Mouse (Mus musculus) spleen, adult 2 months (tissue): Measurements from ENCODE around the gene Rab43. TPM values are rescaled to one million over a fixed set of nuclear protein-coding genes. Genes with fewer than 3 reads are reported as not detected.
"Not testable (repeated sequence)": the region's sequence is repeated elsewhere in the genome, so short reads cannot be mapped to it uniquely, and the experiment has no call there.

Experiments
- DNase-seq, 2 experiments: peaks; one replicate each; pipeline versions ENCODE4 v3.0.0 to v3.0.0-alpha.2; 2012 to 2021; ENCODE audit warnings: low spot score in 2 of 2, low read depth in 1 of 2
- H3K27ac ChIP-seq: fragments of 200-500 bp; 2 replicates; pipeline ENCODE4 v1.5.1; 2012; ENCODE audit warnings: low read length, inconsistent platforms; ENCODE audit not compliant: insufficient read depth
- H3K27me3 ChIP-seq: fragments of 200-500 bp; 2 replicates; pipeline ENCODE4 v1.6.1; 2012; ENCODE audit warnings: mild to moderate bottlenecking, moderate library complexity, low read length, inconsistent platforms; ENCODE audit not compliant: control insufficient read depth, insufficient read depth
- H3K36me3 ChIP-seq: fragments of 200-500 bp; 2 replicates; pipeline ENCODE4 v1.6.1; 2012; ENCODE audit warnings: mild to moderate bottlenecking, low read length, inconsistent platforms; ENCODE audit not compliant: control insufficient read depth, insufficient read depth
- H3K4me1 ChIP-seq: fragments of 200-500 bp; 2 replicates; pipeline ENCODE4 v1.6.1; 2011; ENCODE audit warnings: inconsistent platforms; ENCODE audit not compliant: control insufficient read depth, insufficient read depth, insufficient read length
- H3K4me3 ChIP-seq: fragments of 200-500 bp; 2 replicates; pipeline ENCODE4 v1.5.1; 2011; ENCODE audit warnings: mild to moderate bottlenecking, inconsistent platforms; ENCODE audit not compliant: insufficient read depth, insufficient read length; ENCODE audit errors: extremely low read depth
- CTCF ChIP-seq: fragments of 200-500 bp; IDR thresholded peaks from 2 replicates; pipeline ENCODE4 v1.5.1; 2011; ENCODE audit warnings: mild to moderate bottlenecking, inconsistent platforms; ENCODE audit not compliant: insufficient read depth, insufficient read length, insufficient replicate concordance; ENCODE audit errors: extremely low read depth
- POLR2A ChIP-seq: fragments of 200-500 bp; IDR thresholded peaks from 2 replicates; pipeline ENCODE4 v1.6.1; 2011; ENCODE audit warnings: low read depth, low read length, inconsistent platforms
- WGBS: fragments of 180-500 bp; shearing (Covaris S2); methylation state at CpG from one replicate; pipeline ENCODE4 v1.1.7; 2018; 5-methylcytosine and 5-hydroxymethylcytosine counted together
- polyA plus RNA-seq: library from polyadenylated mRNA; depleted of rRNA; stranded (reverse); fragments of >200 nt; gene quantifications from 2 replicates; pipeline ENCODE4 v1.2.3, GENCODE M21; 2012

Rab43 gene
- polyA plus RNA-seq, 1 experiment, result 102 TPM

DNA sequence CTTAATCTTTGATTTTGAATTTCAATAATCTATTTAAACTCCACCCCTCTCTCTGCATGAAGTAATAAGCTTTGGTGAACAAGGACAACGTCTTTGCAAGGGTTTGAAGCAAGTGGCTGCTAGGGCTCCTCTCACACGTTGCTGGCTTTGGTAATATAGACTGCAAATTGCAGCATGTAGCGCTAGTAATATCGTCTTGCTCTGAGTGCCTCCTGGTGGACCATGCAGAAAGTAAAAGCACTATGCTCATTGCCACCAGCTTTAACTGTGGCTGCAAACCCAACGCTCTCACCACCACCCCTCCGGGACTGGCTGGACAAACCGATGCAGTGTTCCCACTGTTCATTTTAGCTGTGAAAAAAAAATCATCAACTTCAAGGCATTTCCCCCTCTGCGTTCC lies 41.3 kb downstream of the Rab43 start:
- Histone ChIP-seq H3K36me3 (no peaks in the 10 kb centered on the region), H3K4me1 (no peaks in the 10 kb centered on the region), H3K4me3 (no peak overlapping the region), H3K27ac (no peak overlapping the region), H3K27me3 (no peaks in the 10 kb centered on the region)
- no peak for TF ChIP-seq POLR2A
- TF ChIP-seq CTCF, result no peak
- no peak for DNase-seq
- WGBS, result 18% methylated on average over 8 of the region's 8 CpGs

DNA sequence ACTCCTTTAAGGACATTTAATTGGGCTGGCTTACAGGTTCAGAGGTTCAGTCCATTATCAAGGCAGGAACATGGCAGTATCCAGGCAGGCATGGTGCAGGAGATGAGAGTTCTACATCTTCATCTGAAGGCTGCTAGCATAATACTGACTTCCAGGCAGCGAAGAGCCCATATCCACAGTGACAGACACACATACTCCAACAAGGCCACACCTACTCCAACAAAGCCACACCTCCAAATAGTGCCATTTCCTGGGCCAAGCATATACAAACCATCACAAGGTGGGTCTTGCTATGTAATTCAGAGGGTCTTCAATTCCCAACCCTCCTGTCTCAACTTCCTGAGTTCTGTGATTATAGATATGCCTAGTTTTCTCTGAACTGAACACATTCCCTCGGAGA lies 47.7 kb downstream of the Rab43 start:
- H3K27me3 ChIP-seq, H3K27ac ChIP-seq, DNase-seq, H3K36me3 ChIP-seq, H3K4me3 ChIP-seq, H3K4me1 ChIP-seq: not testable (repeated sequence)
- WGBS, result 96% methylated on average over 2 of the region's 2 CpGs

DNA sequence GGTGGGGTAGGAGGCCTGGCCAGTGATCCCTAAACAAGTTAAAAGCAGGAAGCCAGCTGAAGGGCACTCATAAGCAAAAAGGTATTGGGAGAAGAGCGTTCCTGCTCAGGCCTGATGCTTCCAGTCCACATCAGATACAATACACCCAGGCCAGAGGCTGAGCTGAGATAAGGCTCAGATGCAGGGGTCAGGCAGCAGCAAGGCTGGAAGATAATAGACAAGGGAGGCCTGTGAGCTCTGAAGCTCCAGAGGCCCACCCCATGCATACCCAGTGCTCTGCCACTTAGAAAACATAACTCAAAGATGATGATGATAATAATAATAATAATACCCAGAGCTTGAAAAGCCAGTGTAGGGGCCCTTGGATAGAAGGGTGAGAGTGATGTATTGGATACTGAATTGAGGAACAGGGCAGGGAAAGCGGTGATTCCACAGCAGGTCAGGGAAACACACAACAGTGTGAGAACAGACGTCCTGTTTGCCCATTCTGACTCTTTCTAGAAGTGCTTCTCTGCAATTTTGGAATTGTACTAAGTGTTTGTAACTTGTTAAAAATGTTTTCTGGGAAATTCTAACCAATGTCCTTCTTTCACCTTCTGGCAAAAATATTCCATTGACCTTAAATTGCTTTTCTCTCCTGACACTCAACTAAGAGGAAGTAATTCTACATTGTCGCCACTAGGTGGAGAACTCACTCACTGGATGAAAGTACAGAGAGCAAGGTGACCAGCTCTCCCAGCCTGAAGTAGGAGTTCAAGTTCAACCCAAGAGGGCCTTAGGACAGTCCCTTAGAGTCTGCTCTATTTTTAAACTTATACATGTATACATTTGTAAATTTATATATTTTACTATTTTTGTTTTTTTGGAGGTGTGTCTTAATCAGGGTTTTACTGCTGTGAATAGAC lies 48.3 kb downstream of the Rab43 start:
- H3K27ac ChIP-seq, result no peak overlapping the region
- H3K36me3 ChIP-seq, result no peaks in the 10 kb centered on the region
- WGBS, result 64% methylated on average over 4 of the region's 4 CpGs
- H3K4me1 ChIP-seq, result no peaks in the 10 kb centered on the region
- TF ChIP-seq CTCF (peak; percentile 8; the same call in 1 of the 2 replicates), POLR2A (no peak)
- H3K27me3 ChIP-seq, result no peaks in the 10 kb centered on the region
- DNase-seq, result no peak
- H3K4me3 ChIP-seq, result no peak overlapping the region

DNA sequence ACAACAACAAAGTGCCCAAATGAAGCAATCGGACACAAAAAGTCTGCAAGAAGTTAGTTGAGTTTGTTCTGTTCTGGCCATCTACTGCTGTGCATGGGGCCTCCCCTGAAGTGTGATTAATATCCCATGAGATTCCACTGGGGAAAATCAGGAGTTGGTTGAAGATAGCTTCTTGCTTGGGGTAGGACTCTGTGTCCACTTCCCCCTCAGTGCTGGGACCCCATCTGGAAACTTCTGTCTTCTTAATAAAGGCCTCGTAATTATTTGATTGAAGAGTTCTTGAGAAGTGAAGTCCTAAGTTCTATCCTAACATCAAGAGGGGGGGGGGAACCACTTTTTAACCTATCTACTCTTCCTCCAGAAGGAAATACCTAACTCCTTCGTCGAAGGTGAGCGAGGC lies 49.8 kb downstream of the Rab43 start:
- TF ChIP-seq POLR2A, result no peak
- TF ChIP-seq CTCF, result no peak
- Histone ChIP-seq H3K27me3 (no peaks in the 10 kb centered on the region), H3K4me3 (no peak overlapping the region), H3K36me3 (no peaks in the 10 kb centered on the region), H3K4me1 (no peaks in the 10 kb centered on the region), H3K27ac (no peak overlapping the region)
- DNase-seq, result no peak
- WGBS, result 88% methylated on average over 5 of the region's 5 CpGs

DNA sequence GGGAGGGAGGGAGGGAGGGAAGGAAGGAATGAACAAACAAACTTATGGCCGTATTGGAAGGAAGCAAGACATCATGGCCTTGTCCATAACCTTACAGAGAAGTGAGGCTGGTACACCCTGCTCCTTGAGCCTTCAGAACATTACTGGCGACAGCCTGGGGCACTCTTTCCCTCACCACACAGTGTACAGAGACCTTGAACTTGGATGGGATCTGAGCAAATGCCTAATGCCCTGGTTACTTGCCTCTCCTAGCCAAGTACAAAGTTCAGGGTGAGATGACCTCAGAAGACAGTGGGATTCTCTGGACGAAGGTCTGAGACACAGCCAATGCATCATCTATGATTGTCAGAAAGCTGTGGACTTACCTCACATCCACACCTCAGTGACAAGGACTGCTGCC lies 52.1 kb downstream of the Rab43 start:
- DNase-seq, result no peak
- H3K36me3 ChIP-seq, result no peaks in the 10 kb centered on the region
- 75% methylated on average over 3 of the region's 3 CpGs for WGBS
- TF ChIP-seq CTCF (no peak), POLR2A (no peak)
- no peak overlapping the region for H3K27ac ChIP-seq
- no peaks in the 10 kb centered on the region for H3K4me1 ChIP-seq
- no peaks in the 10 kb centered on the region for H3K27me3 ChIP-seq
- no peak overlapping the region for H3K4me3 ChIP-seq

DNA sequence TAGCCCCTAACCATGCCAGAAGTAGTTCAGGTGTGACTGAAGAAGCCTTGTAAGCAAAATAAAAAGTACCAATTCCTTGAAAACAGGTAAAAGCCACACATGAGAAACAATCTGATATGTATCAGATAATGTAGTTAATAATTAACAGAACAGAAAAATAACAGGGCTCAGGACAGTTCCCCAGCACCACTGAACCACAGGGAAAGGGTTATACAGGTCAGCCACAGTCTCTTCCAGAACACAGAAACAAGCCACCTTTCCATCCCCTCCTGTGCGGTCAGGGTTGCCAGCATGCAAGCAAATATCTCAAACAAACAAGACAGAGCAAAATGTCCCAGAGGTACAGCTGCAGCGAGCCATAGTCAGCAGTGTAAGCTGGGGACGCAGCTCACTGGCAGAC lies 52.6 kb downstream of the Rab43 start:
- DNase-seq, result no peak
- no peak for TF ChIP-seq POLR2A
- no peak for TF ChIP-seq CTCF
- no peak overlapping the region for H3K27ac ChIP-seq
- H3K4me1 ChIP-seq, result no peaks in the 10 kb centered on the region
- no peaks in the 10 kb centered on the region for H3K27me3 ChIP-seq
- no peak overlapping the region for H3K4me3 ChIP-seq
- 83% methylated on average over 3 of the region's 3 CpGs for WGBS
- H3K36me3 ChIP-seq, result no peaks in the 10 kb centered on the region

DNA sequence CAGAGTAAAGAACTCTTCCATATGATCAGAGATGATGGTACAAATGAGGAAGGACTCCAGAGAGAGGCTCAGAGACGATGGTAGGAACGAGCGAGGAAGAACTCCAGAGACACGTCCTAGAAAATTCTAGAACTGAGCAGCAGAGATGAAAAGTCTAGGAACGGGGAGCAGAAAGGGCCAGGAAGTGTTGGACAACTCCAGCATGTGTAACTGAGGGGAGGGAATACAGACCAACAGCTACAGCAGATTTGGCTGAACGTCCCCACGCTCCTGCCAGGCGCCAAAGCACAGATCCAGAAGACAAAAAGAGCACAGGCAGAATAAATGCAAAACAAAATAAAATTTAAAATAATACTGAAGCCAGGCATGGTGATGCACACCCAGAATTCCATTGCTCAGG lies 55.1 kb downstream of the Rab43 start:
- 93% methylated on average over 8 of the region's 8 CpGs for WGBS
- Histone ChIP-seq H3K36me3 (no peaks in the 10 kb centered on the region), H3K27ac (no peak overlapping the region), H3K4me1 (no peaks in the 10 kb centered on the region), H3K27me3 (no peaks in the 10 kb centered on the region), H3K4me3 (no peak overlapping the region)
- DNase-seq, result no peak
- TF ChIP-seq CTCF (no peak), POLR2A (no peak)
